Mouse (Mus musculus): Measurements from ENCODE around the gene Cacnb2. TPM values are rescaled to one million over a fixed set of nuclear protein-coding genes. Genes with fewer than 3 reads are reported as not detected.
A peak's percentile ranks its signal among the peaks of the same experiment; 100 is the strongest.

The Cacnb2 gene
- total and polyA plus RNA-seq, 2 experiments from 2014 or later: 10.9 to 28.7 TPM

DNA sequence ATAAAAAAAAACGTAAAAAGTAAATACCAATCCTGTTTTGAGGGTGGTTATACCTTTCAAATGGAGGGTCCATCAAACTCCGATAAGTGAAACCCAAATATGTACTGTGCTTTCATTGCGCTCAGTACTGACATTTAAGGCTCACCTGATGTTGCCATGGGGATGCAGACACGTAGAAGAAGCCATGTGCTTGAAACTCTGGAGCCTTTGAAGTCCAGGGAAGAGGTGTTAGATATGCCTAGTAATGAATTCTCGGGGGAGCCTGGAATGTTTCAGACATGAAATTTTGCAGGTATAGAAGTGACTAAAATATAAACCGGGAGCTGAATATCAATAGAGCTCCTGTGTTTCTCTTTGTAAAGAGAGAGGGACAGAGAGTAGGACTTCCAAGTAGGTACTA lies 37.0 kb downstream of the Cacnb2 start:
- 60% methylated on average over 6 of the region's 6 CpGs for WGBS
- no peak for TF ChIP-seq CTCF (IDR thresholded peaks at IDR 0.05)
- DNase-seq (ENCODE audit: low spot score) (no peak), ATAC-seq (ENCODE audit: low FRiP score) (peak; percentile 64; the same call in 1 of the 2 replicates)
- no peaks in the 10 kb centered on the region for H3K27me3 ChIP-seq (ENCODE audit: insufficient read depth, low read length)
- H3K27ac ChIP-seq (ENCODE audit: low read depth, low read length): no peak overlapping the region
- H3K36me3 ChIP-seq (ENCODE audit: insufficient read depth, low read length): no peaks in the 10 kb centered on the region
- no peak overlapping the region for H3K9ac ChIP-seq (replicated peaks; ENCODE audit: low read length, poor library complexity, severe bottlenecking)
- H3K9me3 ChIP-seq (ENCODE audit: low read length): no peaks in the 10 kb centered on the region
- H3K4me1 ChIP-seq (ENCODE audit: insufficient read depth, low read length): peaks cover 11% of the 10 kb centered on the region
- no peak overlapping the region for H3K4me3 ChIP-seq (ENCODE audit: low read depth, low read length)
- H3K4me2 ChIP-seq (ENCODE audit: low read depth, low read length, poor library complexity, severe bottlenecking): no peak overlapping the region

DNA sequence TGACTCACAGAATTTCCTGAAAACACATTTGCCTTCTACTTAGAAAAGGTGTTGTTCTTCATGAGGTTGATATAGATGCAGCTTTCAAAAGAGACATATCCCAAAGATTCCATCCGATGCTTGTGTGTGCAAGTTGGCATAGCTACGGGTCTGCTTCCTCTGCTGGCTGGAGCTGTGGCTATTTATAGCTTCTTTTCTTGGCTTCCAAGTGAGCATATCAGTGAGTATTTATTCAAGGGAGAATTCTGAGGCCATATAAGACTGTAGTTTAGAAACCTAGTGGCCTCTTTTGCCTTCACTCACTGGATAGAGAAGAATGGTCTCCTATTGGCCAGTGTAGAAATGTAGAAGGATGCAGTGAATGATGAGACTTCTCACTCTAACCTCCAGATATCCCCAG lies 38.2 kb downstream of the Cacnb2 start:
- peak; percentile 57 for DNase-seq (ENCODE audit: low spot score)
- no peaks in the 10 kb centered on the region for H3K27me3 ChIP-seq (ENCODE audit: insufficient read depth, low read length)
- no peak overlapping the region for H3K4me3 ChIP-seq (ENCODE audit: low read depth, low read length)
- peaks cover 11% of the 10 kb centered on the region for H3K4me1 ChIP-seq (ENCODE audit: insufficient read depth, low read length)
- no peak overlapping the region for H3K4me2 ChIP-seq (ENCODE audit: low read depth, low read length, poor library complexity, severe bottlenecking)
- peak; percentile 52; the same call in 1 of the 2 replicates for ATAC-seq (ENCODE audit: low FRiP score)
- no peaks in the 10 kb centered on the region for H3K9me3 ChIP-seq (ENCODE audit: low read length)
- peak overlapping the region; percentile 32; the same call in 1 of the 2 replicates for H3K27ac ChIP-seq (ENCODE audit: low read depth, low read length)
- 39% methylated on average over 2 of the region's 2 CpGs for WGBS
- H3K36me3 ChIP-seq (ENCODE audit: insufficient read depth, low read length): no peaks in the 10 kb centered on the region
- no peak for TF ChIP-seq CTCF (IDR thresholded peaks at IDR 0.05)
- no peak overlapping the region for H3K9ac ChIP-seq (replicated peaks; ENCODE audit: low read length, poor library complexity, severe bottlenecking)

DNA sequence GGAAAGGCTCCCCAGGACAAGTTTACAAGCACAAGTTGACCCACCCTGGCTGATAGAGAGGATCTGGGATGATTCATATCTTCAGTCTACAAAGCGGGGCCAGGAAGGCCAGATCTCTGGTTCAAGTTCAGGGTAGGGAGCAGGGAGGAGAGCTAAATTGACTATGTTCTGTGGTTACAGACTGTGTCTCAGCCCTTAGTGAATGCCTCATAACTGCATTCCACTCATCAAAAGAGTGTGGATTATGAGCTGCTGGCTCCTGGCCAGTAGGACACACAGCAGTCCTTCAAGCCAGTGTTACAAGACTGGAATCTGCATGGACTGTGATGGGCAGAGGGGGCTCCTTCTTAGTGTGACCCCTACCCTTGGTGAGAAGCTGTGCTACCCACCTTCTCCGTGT lies 48.4 kb downstream of the Cacnb2 start:
- no peaks in the 10 kb centered on the region for H3K4me1 ChIP-seq (ENCODE audit: insufficient read depth, low read length)
- no peaks in the 10 kb centered on the region for H3K36me3 ChIP-seq (ENCODE audit: insufficient read depth, low read length)
- ATAC-seq (ENCODE audit: low FRiP score): no peak
- TF ChIP-seq CTCF (IDR thresholded peaks at IDR 0.05): no peak
- H3K27me3 ChIP-seq (ENCODE audit: insufficient read depth, low read length): no peaks in the 10 kb centered on the region
- H3K27ac ChIP-seq (ENCODE audit: low read depth, low read length): no peak overlapping the region
- 77% methylated on average over 2 of the region's 2 CpGs for WGBS
- H3K4me2 ChIP-seq (ENCODE audit: low read depth, low read length, poor library complexity, severe bottlenecking): no peak overlapping the region
- H3K9me3 ChIP-seq (ENCODE audit: low read length): no peaks in the 10 kb centered on the region
- no peak for DNase-seq (ENCODE audit: low spot score)
- no peak overlapping the region for H3K9ac ChIP-seq (replicated peaks; ENCODE audit: low read length, poor library complexity, severe bottlenecking)
- H3K4me3 ChIP-seq (ENCODE audit: low read depth, low read length): no peak overlapping the region

DNA sequence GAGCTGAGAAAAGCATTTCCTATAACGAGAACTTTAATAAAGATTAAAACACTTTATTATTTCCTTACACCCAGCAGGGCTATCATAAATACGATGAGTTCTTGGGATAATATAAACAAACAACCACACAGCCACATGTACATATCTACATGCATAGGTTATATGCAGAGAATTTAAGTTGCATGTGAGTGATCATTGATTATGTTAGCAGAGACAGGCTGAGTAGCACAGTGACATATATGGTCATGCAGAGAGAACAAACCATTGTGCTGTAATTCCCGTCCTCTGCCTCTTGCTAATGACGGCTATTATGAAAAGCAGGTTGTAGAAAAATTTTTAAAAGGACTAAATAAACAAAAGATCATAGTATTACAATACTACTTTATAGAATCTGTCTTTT lies 53.8 kb downstream of the Cacnb2 start:
- 55% methylated on average over 4 of the region's 4 CpGs for WGBS
- H3K4me2 ChIP-seq (ENCODE audit: low read depth, low read length, poor library complexity, severe bottlenecking): no peak overlapping the region
- no peak overlapping the region for H3K9ac ChIP-seq (replicated peaks; ENCODE audit: low read length, poor library complexity, severe bottlenecking)
- H3K27me3 ChIP-seq (ENCODE audit: insufficient read depth, low read length): no peaks in the 10 kb centered on the region
- no peak for TF ChIP-seq CTCF (IDR thresholded peaks at IDR 0.05)
- ATAC-seq (ENCODE audit: low FRiP score) (no peak; the same call in 1 of the 2 replicates), DNase-seq (ENCODE audit: low spot score) (no peak)
- H3K4me3 ChIP-seq (ENCODE audit: low read depth, low read length): no peak overlapping the region
- no peak overlapping the region for H3K27ac ChIP-seq (ENCODE audit: low read depth, low read length)
- H3K4me1 ChIP-seq (ENCODE audit: insufficient read depth, low read length): no peaks in the 10 kb centered on the region
- no peaks in the 10 kb centered on the region for H3K9me3 ChIP-seq (ENCODE audit: low read length)
- H3K36me3 ChIP-seq (ENCODE audit: insufficient read depth, low read length): no peaks in the 10 kb centered on the region

DNA sequence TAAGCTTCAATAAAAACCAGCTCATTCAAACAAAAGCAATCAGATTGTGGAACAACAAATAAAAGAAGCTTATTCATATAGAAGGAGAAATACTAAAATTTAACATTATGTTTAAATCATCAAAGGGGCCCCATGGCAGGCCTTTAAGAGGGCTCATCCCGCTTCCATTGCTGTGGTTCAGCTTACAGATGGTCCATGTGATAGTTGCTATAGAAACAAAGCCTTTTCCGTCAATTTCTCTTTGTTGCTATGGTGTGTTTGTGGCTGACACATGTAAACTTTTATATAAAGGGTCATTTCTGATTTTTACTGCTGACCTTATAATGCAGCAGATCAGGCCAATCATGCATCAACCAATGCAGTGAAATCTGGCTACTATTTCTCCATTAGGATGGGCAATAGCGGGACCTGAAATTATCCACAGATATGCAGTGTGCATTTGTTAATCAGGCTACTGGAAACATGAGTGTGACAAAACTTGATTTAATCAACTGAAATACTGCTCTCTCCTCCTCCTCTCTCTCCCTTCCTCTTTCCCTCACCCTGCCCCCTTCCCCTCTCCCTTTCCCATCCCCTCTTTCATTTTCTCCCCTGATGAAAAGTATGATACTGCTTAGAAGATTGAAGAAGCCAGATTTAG lies 54.4 kb downstream of the Cacnb2 start:
- H3K4me3 ChIP-seq (ENCODE audit: low read depth, low read length): no peak overlapping the region
- H3K9ac ChIP-seq (replicated peaks; ENCODE audit: low read length, poor library complexity, severe bottlenecking): no peak overlapping the region
- 0 out of 2 replicates have a peak overlapping the region, but pooled peaks have one; percentile 13 for H3K27ac ChIP-seq (ENCODE audit: low read depth, low read length)
- no peak for TF ChIP-seq CTCF (IDR thresholded peaks at IDR 0.05)
- WGBS: 29% methylated on average over 3 of the region's 3 CpGs
- H3K9me3 ChIP-seq (ENCODE audit: low read length): no peaks in the 10 kb centered on the region
- no peaks in the 10 kb centered on the region for H3K4me1 ChIP-seq (ENCODE audit: insufficient read depth, low read length)
- H3K27me3 ChIP-seq (ENCODE audit: insufficient read depth, low read length): no peaks in the 10 kb centered on the region
- H3K4me2 ChIP-seq (ENCODE audit: low read depth, low read length, poor library complexity, severe bottlenecking): no peak overlapping the region
- DNase-seq (ENCODE audit: low spot score) (peak; percentile 36), ATAC-seq (ENCODE audit: low FRiP score) (peak; percentile 74; the same call in 1 of the 2 replicates)
- no peaks in the 10 kb centered on the region for H3K36me3 ChIP-seq (ENCODE audit: insufficient read depth, low read length)

DNA sequence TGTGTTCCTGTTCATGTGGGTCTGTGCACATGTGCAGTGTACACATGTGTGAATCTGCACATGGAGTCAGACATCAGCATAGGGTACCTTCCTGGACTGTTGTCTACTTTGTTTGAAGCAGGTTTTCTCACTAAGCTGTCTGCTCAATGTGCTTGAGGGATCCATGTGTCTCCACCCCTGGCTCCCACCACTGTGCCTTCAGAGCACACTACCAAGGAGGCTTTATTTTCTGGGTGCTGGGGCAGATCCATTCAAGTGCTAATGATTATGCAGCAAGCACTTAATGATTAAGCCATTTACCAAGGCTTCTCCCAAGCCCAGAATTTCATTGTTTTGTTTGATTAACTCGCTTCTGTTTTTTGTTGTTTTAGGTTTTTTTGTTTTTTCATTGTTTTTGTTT lies 62.3 kb downstream of the Cacnb2 start:
- no peaks in the 10 kb centered on the region for H3K9me3 ChIP-seq (ENCODE audit: low read length)
- no peak overlapping the region for H3K4me2 ChIP-seq (ENCODE audit: low read depth, low read length, poor library complexity, severe bottlenecking)
- TF ChIP-seq CTCF (IDR thresholded peaks at IDR 0.05): no peak
- no peaks in the 10 kb centered on the region for H3K36me3 ChIP-seq (ENCODE audit: insufficient read depth, low read length)
- WGBS: 7% methylated on average over 1 of the region's 1 CpGs
- DNase-seq (ENCODE audit: low spot score) (no peak), ATAC-seq (ENCODE audit: low FRiP score) (no peak)
- no peaks in the 10 kb centered on the region for H3K4me1 ChIP-seq (ENCODE audit: insufficient read depth, low read length)
- no peak overlapping the region for H3K9ac ChIP-seq (replicated peaks; ENCODE audit: low read length, poor library complexity, severe bottlenecking)
- H3K27ac ChIP-seq (ENCODE audit: low read depth, low read length): no peak overlapping the region
- H3K27me3 ChIP-seq (ENCODE audit: insufficient read depth, low read length): no peaks in the 10 kb centered on the region
- no peak overlapping the region for H3K4me3 ChIP-seq (ENCODE audit: low read depth, low read length)

Data from midbrain, postnatal 0 days (tissue).